Mouse (Mus musculus): Measurements from ENCODE around the gene Prr13. TPM values are rescaled to one million over a fixed set of nuclear protein-coding genes. Genes with fewer than 3 reads are reported as not detected.

The Prr13 gene
- 127 and 155 TPM in 2 replicates for polyA plus RNA-seq (2011; ENCODE audit: insufficient read length, low read depth, missing spikeins)

DNA sequence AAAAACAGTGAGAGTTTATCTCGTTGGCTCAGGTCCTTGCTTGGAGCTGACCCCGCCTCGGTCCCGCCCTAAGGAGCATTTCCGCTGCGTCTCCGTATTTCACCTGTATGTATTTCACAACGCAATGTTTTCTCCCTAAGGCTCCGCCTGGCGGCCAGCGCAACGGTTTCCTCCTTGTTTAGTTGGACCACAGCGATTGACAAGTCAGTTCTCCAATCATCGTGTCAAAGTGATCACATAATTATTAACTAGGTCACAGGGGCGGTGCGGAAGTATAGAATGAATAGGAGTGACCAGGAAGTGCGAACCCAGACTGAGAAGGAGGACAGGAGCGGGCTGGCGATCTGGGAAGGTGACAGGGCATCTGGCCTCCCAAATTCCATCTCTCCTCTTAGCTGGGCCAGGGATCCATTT, at the start of gene Prr13:
Gene Prr13 (plus strand): TSS at position 125 of the 414 bp plus-strand sequence.
- TF ChIP-seq CTCF (IDR thresholded peaks at IDR 0.05; ENCODE audit: borderline replicate concordance, insufficient read depth, low read length) (0 out of 2 replicates have a peak, but pooled peaks have one; percentile 15), POLR2A (IDR thresholded peaks at IDR 0.05; ENCODE audit: low read depth, low read length) (peak; percentile 97)
- peak within 1 kb of the TSS; percentile 80 for H3K4me3 ChIP-seq (ENCODE audit: insufficient read depth, low read length)
- H3K4me1 ChIP-seq (ENCODE audit: control insufficient read depth, insufficient read depth, low read length), result peaks cover 11% of the 10 kb centered on the region; the same call in 1 of the 2 replicates
- H3K27ac ChIP-seq (ENCODE audit: insufficient read depth, low read length), result no peak within 1 kb of the TSS

DNA sequence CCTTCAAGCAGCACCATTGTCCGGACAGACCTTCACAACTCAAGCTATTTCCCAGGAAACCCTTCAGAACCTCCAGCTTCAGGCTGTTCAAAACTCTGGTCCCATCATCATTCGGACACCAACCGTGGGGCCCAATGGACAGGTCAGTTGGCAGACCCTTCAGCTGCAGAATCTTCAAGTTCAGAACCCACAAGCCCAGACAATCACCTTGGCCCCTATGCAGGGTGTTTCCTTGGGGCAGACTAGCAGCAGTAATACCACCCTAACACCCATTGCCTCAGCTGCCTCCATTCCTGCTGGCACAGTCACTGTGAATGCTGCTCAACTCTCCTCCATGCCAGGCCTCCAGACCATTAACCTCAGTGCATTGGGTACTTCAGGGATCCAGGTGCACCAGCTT, 49.5 kb upstream of the Prr13 start:
- H3K4me1 ChIP-seq (ENCODE audit: control insufficient read depth, insufficient read depth, low read length), result 0 out of 2 replicates have a peak, but pooled peaks cover 3% of the 10 kb centered on the region

GRCm38 (mm10) chr15:102411077-102411476, 47.8 kb upstream of the Prr13 start:
- Histone ChIP-seq H3K4me3 (ENCODE audit: insufficient read depth, low read length) (no peak overlapping the region), H3K27ac (ENCODE audit: insufficient read depth, low read length) (no peak overlapping the region), H3K4me1 (ENCODE audit: control insufficient read depth, insufficient read depth, low read length) (0 out of 2 replicates have a peak, but pooled peaks cover 3% of the 10 kb centered on the region)
- TF ChIP-seq POLR2A (IDR thresholded peaks at IDR 0.05; ENCODE audit: low read depth, low read length) (no peak), CTCF (IDR thresholded peaks at IDR 0.05; ENCODE audit: borderline replicate concordance, insufficient read depth, low read length) (no peak)

More for the DNA sequence above, 49.5 kb upstream of the Prr13 start:
- H3K27ac ChIP-seq (ENCODE audit: insufficient read depth, low read length), result no peak overlapping the region
- TF ChIP-seq CTCF (IDR thresholded peaks at IDR 0.05; ENCODE audit: borderline replicate concordance, insufficient read depth, low read length) (no peak), POLR2A (IDR thresholded peaks at IDR 0.05; ENCODE audit: low read depth, low read length) (no peak)
- no peak overlapping the region for H3K4me3 ChIP-seq (ENCODE audit: insufficient read depth, low read length)

- 0 out of 2 replicates have a peak, but pooled peaks cover 3% of the 10 kb centered on the region for H3K4me1 ChIP-seq (ENCODE audit: control insufficient read depth, insufficient read depth, low read length)
- no peak overlapping the region for H3K27ac ChIP-seq (ENCODE audit: insufficient read depth, low read length)
- TF ChIP-seq CTCF (IDR thresholded peaks at IDR 0.05; ENCODE audit: borderline replicate concordance, insufficient read depth, low read length) (no peak), POLR2A (IDR thresholded peaks at IDR 0.05; ENCODE audit: low read depth, low read length) (no peak)
- H3K4me3 ChIP-seq (ENCODE audit: insufficient read depth, low read length), result no peak overlapping the region
These were observed 45.1 kb upstream of the Prr13 start for GRCm38 (mm10) chr15:102413687-102414086.

DNA sequence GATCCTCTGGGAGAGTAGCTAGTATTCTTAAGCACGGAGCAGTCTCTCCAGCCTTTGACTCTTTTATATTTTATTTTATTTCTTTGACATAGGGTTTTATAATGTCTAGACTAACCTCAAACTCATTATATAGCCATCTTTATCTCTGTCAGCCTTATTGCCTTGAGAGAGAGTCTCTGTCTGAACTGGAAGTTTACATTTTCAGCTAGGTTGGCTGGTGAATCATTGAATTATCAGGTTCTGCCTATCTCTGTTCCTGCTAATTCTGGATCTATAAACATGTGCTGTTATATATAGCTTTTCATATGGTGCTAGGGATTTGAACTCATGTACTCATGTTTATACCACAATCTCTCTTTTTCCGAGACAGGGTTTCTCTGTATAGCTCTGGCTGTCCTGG, 41.3 kb upstream of the Prr13 start:
- Histone ChIP-seq H3K27ac (ENCODE audit: insufficient read depth, low read length) (no peak overlapping the region), H3K4me1 (ENCODE audit: control insufficient read depth, insufficient read depth, low read length) (peaks cover 4% of the 10 kb centered on the region; the same call in 1 of the 2 replicates), H3K4me3 (ENCODE audit: insufficient read depth, low read length) (no peak overlapping the region)
- TF ChIP-seq POLR2A (IDR thresholded peaks at IDR 0.05; ENCODE audit: low read depth, low read length) (no peak), CTCF (IDR thresholded peaks at IDR 0.05; ENCODE audit: borderline replicate concordance, insufficient read depth, low read length) (no peak)

DNA sequence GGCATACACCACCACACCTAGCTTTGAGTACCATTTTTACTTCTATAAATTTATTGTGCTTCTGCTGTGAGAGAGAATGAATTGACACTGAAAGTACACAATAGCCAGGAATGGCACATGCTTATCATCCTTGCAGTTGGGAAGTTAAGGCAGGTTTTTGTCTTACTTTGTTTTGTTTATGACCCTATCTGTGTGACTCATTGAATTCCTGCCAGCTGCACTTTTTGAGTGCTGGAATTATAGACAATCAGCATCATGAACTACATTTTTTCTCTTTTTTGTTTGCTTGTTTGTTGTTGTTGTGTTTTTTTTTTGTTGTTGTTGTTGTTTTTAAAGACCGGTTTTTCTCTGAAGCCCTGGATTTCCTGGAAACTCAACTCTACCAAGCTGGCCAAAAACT, 37.8 kb upstream of the Prr13 start:
- TF ChIP-seq CTCF (IDR thresholded peaks at IDR 0.05; ENCODE audit: borderline replicate concordance, insufficient read depth, low read length), result no peak
- TF ChIP-seq POLR2A (IDR thresholded peaks at IDR 0.05; ENCODE audit: low read depth, low read length), result no peak

DNA sequence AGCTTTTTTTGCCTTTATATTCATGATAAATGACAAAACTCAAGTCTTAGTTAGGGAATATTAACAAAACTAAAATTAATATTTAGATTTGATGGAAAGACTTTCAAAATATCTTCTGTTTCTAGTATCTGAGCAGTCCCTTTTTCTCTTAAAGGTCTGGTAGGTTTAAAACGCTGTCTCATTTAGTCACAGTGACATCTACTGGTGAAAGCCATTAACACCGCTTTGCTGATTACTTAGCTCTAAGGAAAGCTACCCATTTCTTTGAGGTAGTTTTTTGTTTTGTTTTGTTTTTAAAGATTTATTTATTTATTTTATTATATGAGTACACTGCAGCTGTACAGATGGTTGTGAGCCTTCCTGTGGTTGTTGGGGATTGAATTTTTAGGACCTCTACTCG, 37.4 kb upstream of the Prr13 start:
- H3K4me1 ChIP-seq (ENCODE audit: control insufficient read depth, insufficient read depth, low read length), result peaks cover 4% of the 10 kb centered on the region; the same call in 1 of the 2 replicates
- H3K4me3 ChIP-seq (ENCODE audit: insufficient read depth, low read length), result no peak overlapping the region
- H3K27ac ChIP-seq (ENCODE audit: insufficient read depth, low read length), result no peak overlapping the region
- TF ChIP-seq POLR2A (IDR thresholded peaks at IDR 0.05; ENCODE audit: low read depth, low read length) (no peak), CTCF (IDR thresholded peaks at IDR 0.05; ENCODE audit: borderline replicate concordance, insufficient read depth, low read length) (no peak)

More for the DNA sequence above, 37.8 kb upstream of the Prr13 start:
- Histone ChIP-seq H3K4me3 (ENCODE audit: insufficient read depth, low read length) (no peak overlapping the region), H3K27ac (ENCODE audit: insufficient read depth, low read length) (no peak overlapping the region), H3K4me1 (ENCODE audit: control insufficient read depth, insufficient read depth, low read length) (peaks cover 4% of the 10 kb centered on the region; the same call in 1 of the 2 replicates)

- peaks cover 4% of the 10 kb centered on the region; the same call in 1 of the 2 replicates for H3K4me1 ChIP-seq (ENCODE audit: control insufficient read depth, insufficient read depth, low read length)
- no peak overlapping the region for H3K4me3 ChIP-seq (ENCODE audit: insufficient read depth, low read length)
- TF ChIP-seq CTCF (IDR thresholded peaks at IDR 0.05; ENCODE audit: borderline replicate concordance, insufficient read depth, low read length), result no peak
- TF ChIP-seq POLR2A (IDR thresholded peaks at IDR 0.05; ENCODE audit: low read depth, low read length), result no peak
- no peak overlapping the region for H3K27ac ChIP-seq (ENCODE audit: insufficient read depth, low read length)
These were observed 35.1 kb upstream of the Prr13 start for GRCm38 (mm10) chr15:102423602-102424240.

DNA sequence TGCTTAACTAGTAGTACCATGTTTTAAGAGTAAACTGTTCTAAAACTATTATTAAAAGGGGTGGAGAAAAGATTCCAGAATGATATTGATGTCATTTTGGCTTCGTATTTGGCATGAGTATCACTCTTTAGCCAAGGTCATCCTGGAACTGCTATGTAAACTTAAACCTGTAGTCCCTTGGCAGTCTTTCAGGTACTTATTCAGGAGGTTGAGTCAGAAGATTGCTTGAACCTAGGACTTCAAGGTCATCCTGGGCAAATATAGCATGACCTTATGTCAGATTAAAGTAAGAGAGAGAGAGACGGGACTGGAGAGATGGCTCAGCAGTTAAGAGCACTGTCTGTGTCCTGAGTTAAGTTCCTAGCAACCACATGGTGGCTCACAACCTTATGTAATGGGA, 34.2 kb upstream of the Prr13 start:
- Histone ChIP-seq H3K27ac (ENCODE audit: insufficient read depth, low read length) (no peak overlapping the region), H3K4me3 (ENCODE audit: insufficient read depth, low read length) (no peak overlapping the region)
- no peak for TF ChIP-seq CTCF (IDR thresholded peaks at IDR 0.05; ENCODE audit: borderline replicate concordance, insufficient read depth, low read length)
- TF ChIP-seq POLR2A (IDR thresholded peaks at IDR 0.05; ENCODE audit: low read depth, low read length), result no peak

DNA sequence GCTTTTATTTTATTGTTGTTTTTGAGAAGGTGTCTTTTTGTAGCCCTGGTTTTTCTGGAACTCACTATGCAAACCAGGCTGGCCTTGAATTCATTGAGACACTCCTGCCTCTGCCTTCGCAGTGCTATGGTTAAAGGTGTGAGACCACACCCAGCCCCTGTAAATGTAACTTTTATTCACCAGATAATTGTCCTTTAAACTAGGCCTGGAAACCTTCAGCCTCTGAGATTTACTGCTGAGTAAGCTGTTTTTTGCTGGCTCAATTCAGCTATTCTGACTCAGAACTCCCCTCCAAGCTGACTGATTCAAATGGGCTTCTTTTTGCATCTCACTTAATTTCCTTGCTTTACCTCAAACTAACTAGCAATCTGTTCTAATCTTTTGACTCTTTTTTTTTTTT, 31.9 kb upstream of the Prr13 start:
- no peak for TF ChIP-seq CTCF (IDR thresholded peaks at IDR 0.05; ENCODE audit: borderline replicate concordance, insufficient read depth, low read length)
- no peak for TF ChIP-seq POLR2A (IDR thresholded peaks at IDR 0.05; ENCODE audit: low read depth, low read length)
- no peak overlapping the region for H3K27ac ChIP-seq (ENCODE audit: insufficient read depth, low read length)
- no peaks in the 10 kb centered on the region for H3K4me1 ChIP-seq (ENCODE audit: control insufficient read depth, insufficient read depth, low read length)
- no peak overlapping the region for H3K4me3 ChIP-seq (ENCODE audit: insufficient read depth, low read length)

More for the DNA sequence above, 34.2 kb upstream of the Prr13 start:
- H3K4me1 ChIP-seq (ENCODE audit: control insufficient read depth, insufficient read depth, low read length), result peaks cover 4% of the 10 kb centered on the region; the same call in 1 of the 2 replicates

All from embryonic fibroblast, embryonic 13.5 days (primary cell).